Mouse (Mus musculus) spleen, adult 2 months (tissue): Measurements from ENCODE around the gene Fam167b.

ENCODE experiments used
- CTCF ChIP-seq: fragments of 200-500 bp; IDR thresholded peaks from 2 replicates; pipeline ENCODE4 v1.5.1; 2011; ENCODE audit warnings: mild to moderate bottlenecking, inconsistent platforms; ENCODE audit not compliant: insufficient read depth, insufficient read length, insufficient replicate concordance; ENCODE audit errors: extremely low read depth
- POLR2A ChIP-seq: fragments of 200-500 bp; IDR thresholded peaks from 2 replicates; pipeline ENCODE4 v1.6.1; 2011; ENCODE audit warnings: low read depth, low read length, inconsistent platforms

DNA sequence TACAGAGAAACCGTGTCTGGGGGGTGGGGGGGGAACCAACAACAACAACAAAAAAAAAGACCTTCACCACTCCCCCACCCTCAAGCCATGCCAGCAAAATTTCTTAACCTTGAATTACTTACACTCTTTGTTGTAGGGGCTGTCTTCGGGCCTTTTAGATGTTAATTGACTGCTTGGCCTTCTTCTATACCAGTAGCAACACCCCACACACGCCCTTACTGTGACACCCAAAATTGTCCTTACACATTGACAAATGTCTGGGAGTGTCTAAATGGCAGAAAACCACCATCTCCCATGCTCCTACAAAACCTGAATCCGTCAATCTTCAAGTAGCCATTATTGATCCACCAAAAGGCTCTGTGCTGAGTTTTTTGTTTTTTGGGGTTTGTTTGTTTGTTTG, 34.2 kb downstream of the Fam167b start:
- no peak for TF ChIP-seq POLR2A
- no peak for TF ChIP-seq CTCF
